Mouse (Mus musculus): ENCODE data around the gene Cradd. TPM values are rescaled to one million over a fixed set of nuclear protein-coding genes. Genes with fewer than 3 reads are reported as not detected.

The Cradd gene
- total RNA-seq, 2 experiments from 2014 or later: 4.1 to 5.7 TPM

DNA sequence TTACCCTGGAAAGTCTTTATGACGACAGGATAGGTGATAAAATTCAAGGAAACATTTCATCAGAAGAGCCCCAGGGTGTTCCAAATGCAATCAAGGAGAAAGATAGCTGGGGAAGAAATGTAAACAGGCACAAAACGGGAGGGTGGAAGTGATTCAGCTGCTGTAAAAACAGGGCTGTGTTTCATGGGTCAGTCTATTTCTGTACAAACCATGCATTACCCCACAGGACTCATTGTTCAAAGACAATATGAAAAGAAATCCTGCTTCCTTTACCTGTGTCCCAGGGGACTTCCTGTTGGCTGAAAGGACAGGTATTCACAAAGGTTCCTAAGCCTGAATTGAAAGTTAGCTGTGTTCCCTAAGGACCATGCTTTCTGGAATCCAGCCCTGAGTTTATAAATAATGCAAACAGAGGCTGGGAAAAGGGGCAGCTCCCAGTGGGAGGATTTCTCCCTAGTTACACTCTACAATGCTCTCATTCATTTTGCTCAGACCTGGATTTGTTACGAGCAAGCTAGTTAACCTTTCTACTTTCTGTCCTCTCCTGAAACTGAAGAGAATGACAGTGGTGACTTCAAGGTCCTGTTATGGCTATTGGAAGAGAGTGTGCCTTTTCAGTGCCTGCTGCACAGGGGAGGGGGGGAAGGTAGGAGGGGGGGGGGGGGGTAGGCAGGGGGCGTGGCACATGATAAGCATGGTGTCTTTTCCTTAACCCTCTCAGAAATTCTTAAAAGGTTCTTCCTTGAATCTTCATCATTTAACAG lies 13.0 kb upstream of the Cradd start:
- DNase-seq (ENCODE audit: low spot score in 2 of 2): no peak
- intact Hi-C loops (cut with DNase I): no loop called here

- intact Hi-C loops (cut with DNase I): no loop called here
- no peak for DNase-seq (ENCODE audit: low spot score in 2 of 2)
Observed at GRCm38 (mm10) chr10:95334826-95335225, 10.9 kb upstream of the Cradd start.

- intact Hi-C loops (cut with DNase I): no loop called here
Observed at GRCm38 (mm10) chr10:95332596-95332995, 8.7 kb upstream of the Cradd start.

GRCm38 (mm10) chr10:95330375-95331363 lies 6.7 kb upstream of the Cradd start:
- intact Hi-C loops (cut with DNase I): no loop called here
- no peak for DNase-seq (ENCODE audit: low spot score in 2 of 2)

More at GRCm38 (mm10) chr10:95332596-95332995, 8.7 kb upstream of the Cradd start:
- DNase-seq (ENCODE audit: low spot score in 2 of 2): no peak

DNA sequence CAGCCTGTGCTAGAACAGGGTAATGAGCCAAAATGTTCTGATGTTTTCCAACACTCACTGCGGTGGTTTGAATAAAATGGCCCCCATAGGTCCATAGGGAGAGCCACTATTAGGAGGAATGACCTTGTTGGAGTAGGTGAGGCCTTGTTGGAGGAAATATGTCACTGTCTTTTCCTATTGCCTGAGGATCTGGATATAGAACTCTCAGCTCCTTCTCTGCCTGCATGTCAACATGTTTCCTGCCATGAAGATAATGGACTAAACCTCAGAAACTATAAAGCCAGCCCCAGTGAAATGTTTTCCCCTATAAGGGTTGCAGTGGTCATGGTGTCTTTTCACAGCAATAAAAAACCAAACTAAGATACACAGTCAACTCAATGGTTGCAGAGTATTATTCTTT lies 6.0 kb upstream of the Cradd start:
- intact Hi-C loops (cut with DNase I): no loop called here

DNA sequence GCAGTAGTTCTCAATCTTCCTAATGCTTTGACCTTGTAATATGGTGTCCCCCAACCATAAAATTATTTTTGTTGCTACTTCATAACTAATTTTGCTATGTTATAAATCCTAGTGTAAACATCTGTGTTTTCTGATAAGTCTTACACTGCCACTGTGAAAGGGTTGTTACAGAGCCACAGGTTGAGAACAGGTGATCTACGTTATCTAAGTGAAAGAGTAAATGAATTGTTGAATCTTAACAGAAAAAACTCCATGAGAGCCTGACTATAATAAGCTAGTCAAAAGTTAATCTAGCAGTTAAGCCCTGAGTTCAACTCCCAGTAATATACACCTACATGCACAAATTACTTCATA lies 322 bp upstream of the Cradd start:
- intact Hi-C loops (cut with DNase I): no loop called here
- no peak for DNase-seq (ENCODE audit: low spot score in 2 of 2)

More for the DNA sequence above, 6.0 kb upstream of the Cradd start:
- no peak for DNase-seq (ENCODE audit: low spot score in 2 of 2)

DNA sequence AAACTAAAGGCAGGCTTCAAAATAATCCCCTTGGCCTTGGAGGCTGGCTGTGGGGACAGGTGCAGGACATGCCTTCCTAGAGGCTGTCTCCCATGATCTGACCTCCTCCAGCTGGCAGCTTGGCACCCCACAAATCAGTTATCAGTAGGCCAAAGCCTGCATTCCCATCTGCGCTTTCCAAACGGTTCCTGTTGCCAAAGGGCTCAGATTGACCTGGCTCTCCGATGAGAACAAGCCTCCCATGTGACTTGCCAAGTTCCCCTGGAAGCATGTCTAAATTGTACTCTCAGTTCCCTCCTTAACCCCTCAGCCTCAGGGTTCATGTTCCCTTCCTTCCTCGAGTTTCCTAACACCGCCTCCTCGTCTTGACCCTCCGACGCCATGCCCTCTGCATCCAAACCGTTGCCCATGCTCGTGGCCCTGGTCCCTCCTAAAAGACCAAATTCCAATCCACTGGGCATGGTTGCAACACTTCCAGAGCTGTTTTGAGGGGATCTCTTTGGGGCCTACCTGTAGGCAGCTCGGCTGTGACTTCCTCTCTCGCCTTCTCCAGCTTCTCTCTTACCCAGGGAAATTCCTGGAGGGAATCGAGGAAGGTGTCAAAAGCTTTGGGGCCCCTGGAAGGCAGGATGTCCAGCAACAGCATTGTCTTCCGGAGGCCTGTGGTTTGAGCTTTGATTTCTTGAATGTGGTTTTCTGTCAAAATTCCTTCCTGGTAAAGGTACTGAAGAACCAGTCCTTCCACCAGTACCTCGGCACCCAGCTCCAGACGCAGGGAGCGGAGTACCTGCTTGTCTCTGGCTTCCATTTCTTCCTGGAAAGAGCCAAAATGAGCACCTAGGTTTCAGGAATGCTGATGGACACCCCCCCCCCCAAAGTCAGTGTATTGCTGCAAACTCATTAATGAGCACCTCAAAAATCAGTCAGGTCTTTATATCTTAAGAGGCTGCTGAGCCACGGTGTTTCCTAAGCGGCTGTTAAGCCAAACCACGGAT lies 1.6 kb downstream of the Cradd start:
- peak in 1 of 2 experiments; percentile 19 for DNase-seq (ENCODE audit: low spot score in 2 of 2)
- intact Hi-C loops (cut with DNase I): loop anchor here (2.0 kb wide), 2 partner anchors 58 to 94 kb away; partner anchors contain the start of gene Socs2

DNA sequence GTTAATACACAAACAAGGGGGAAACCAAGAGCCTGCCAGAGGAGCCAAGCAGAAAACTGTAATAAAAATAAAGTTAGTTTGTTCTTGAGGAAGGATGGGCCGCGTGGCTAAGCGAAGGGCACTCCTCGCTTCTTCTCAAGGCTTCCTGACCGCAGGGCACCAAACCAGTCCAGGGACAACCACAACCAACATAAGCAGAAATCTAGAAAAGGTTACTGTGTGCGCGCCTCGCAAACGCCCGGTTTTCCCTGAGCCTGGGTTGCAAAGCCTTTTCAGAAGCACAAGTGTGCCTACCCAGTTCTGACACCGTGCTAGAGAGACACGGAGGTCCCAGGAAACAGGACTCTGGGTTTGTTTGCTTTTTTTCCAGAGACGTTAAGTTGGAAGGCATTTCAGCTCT lies 4.9 kb downstream of the Cradd start:
- no peak for DNase-seq (ENCODE audit: low spot score in 2 of 2)
- intact Hi-C loops (cut with DNase I): no loop called here

DNA sequence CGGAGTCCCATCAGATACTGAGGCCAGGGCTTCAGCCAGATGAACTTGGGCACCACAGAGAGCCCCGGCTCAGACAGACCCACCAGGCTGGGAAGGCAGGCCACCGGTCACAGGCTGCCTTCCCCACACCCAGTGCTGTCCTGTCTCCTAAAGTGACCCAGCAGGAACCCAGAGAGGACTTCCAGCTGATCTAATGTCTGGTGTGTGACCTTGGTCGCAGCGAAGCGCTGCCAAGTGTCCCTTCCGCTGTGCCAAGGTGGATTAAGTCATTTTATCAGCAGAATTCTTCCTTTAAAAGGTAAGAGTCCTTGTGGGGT lies 5.6 kb downstream of the Cradd start:
- intact Hi-C loops (cut with DNase I): no loop called here
- DNase-seq (ENCODE audit: low spot score in 2 of 2): no peak

DNA sequence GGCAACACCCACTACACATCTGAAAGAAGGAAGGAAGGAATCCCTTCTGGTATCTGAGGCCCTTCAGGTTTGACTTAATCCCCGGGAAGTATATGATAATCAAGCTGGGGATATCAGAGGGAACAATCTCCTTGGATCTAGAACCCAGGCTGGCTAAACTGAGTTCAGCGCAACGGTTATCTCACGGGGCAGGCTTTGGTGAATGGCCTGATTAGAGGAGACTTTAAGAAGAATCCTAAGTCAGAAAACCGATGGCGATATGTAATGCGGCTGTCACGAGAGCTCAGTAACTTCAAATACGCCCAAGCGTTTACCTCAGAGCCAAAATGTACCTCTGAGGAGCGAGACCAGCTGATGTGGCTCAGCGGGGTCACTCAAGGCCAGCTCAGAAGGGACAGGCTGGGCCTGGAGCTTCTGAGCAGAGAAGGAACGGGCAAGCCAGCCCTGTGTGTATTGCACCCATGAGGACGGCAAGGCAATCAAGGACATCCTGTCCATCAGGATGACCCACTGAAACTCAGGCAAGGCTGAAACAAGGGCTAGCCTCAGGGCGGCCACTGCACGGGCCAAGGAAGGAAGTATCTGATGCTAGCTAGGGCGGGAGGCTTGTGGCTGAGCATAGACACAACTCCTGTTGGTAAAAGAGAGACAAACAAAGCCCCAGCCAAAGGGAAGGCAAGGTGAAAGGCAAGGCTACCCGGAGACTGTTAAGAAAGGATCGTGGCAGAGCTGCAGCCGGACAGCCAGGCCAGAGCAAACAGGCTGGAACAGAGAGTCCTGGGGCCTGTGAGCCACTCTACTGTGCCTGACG lies 6.1 kb downstream of the Cradd start:
- intact Hi-C loops (cut with DNase I): no loop called here
- DNase-seq (ENCODE audit: low spot score in 2 of 2): no peak

DNA sequence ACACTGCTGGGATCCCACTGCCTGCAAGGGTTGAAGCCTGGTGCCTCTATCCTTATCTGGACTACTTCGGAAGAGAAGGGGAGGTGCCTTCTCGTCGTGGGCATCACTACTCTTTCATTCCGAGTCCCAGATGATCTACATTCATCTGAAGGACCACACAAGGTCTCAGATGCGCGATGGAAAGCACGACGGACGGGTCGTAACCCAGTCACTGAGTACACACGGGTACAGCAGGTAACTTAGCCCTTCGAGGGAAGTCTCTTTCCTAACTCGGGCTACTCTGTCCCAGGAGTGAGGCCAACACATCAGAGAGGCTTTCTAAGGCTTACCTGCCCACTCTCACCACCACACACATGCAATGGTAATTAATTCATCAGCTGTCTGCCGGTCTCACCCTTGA lies 6.8 kb downstream of the Cradd start:
- intact Hi-C loops (cut with DNase I): no loop called here
- no peak for DNase-seq (ENCODE audit: low spot score in 2 of 2)

DNA sequence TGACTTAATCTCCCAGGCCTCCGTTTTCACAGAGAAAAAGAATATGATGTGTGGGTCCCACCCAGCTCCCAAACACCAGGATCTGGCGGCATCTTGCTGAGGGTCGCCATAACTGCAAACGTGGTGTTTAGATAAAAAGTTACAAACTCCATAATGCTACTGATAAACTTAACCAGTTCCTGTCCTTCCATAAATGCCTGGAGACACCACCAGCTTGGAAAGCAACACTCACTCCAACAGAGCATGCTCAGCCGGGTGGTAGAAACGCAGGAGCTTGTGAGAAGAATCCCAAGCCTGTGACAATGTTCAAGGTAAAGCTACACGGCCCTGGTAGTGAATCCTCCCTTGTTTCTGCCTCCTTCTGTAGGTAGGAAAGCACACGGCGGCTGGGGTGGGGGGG lies 7.3 kb downstream of the Cradd start:
- intact Hi-C loops (cut with DNase I): no loop called here

GRCm38 (mm10) chr10:95315801-95316474 lies 8.0 kb downstream of the Cradd start:
- intact Hi-C loops (cut with DNase I): no loop called here
- DNase-seq (ENCODE audit: low spot score in 2 of 2): no peak

More for the DNA sequence above, 7.3 kb downstream of the Cradd start:
- no peak for DNase-seq (ENCODE audit: low spot score in 2 of 2)

- no peak for DNase-seq (ENCODE audit: low spot score in 2 of 2)
- intact Hi-C loops (cut with DNase I): no loop called here
Observed at GRCm38 (mm10) chr10:95315321-95315720, 8.6 kb downstream of the Cradd start.

- DNase-seq (ENCODE audit: low spot score in 2 of 2): no peak
- intact Hi-C loops (cut with DNase I): no loop called here
Observed at GRCm38 (mm10) chr10:95314019-95314418, 9.9 kb downstream of the Cradd start.

GRCm38 (mm10) chr10:95313524-95313923 lies 10.4 kb downstream of the Cradd start:
- DNase-seq (ENCODE audit: low spot score in 2 of 2): no peak
- intact Hi-C loops (cut with DNase I): no loop called here

DNA sequence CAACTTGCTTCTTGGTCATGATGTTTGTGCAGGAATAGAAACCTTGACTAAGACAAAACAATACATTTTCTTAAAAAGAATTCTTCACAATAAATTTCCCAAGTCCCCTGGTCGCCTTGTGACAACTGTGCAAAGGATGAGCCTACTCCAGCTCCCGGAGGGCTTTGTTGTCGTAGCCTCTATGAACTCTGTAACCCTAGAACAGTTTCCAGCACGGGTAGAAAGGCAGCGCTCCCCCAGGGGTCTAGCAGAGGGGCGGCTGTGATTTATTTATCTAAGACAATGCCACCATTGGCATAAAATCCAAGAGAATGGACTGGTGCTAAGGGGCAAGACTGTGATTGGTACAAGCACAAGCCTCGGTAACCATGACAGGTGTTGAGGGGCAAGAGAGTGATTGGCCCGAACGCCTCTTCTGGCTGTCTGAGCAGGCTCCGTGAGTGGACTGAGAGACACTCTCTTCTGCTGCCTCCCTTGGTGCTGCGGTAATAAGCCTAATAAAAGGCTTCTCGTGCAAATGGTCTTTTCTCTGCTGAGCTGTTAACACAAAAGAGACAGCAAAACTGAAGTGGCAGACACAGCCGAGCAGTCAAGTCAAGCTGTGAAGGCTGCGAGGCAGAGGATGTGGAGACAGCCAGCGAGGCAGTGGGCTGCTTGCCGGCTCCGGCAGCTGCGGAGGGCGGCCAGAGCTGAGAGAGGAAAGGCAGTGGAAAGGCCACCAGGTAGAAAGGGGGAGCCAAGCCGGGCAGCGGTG lies 13.1 kb downstream of the Cradd start:
- intact Hi-C loops (cut with DNase I): no loop called here

More for the DNA sequence above, 13.1 kb downstream of the Cradd start:
- DNase-seq (ENCODE audit: low spot score in 2 of 2): no peak
